Mouse (Mus musculus): ENCODE results near the gene Kctd5. TPM values are rescaled to one million over a fixed set of nuclear protein-coding genes. Genes with fewer than 3 reads are reported as not detected.

The Kctd5 gene
- polyA plus RNA-seq, 1 experiment: 25.8 TPM

GRCm38 (mm10) chr17:24049008-24049407 is 24.3 kb downstream of the Kctd5 start:
- TF ChIP-seq GATA1 (IDR thresholded peaks at IDR 0.05; ENCODE audit: low read length): no peak

GRCm38 (mm10) chr17:24048053-24048452 is 25.2 kb downstream of the Kctd5 start:
- no peak for TF ChIP-seq GATA1 (IDR thresholded peaks at IDR 0.05; ENCODE audit: low read length)

- TF ChIP-seq GATA1 (IDR thresholded peaks at IDR 0.05; ENCODE audit: low read length): no peak
Measured at GRCm38 (mm10) chr17:24046026-24046425, 27.3 kb downstream of the Kctd5 start.

DNA sequence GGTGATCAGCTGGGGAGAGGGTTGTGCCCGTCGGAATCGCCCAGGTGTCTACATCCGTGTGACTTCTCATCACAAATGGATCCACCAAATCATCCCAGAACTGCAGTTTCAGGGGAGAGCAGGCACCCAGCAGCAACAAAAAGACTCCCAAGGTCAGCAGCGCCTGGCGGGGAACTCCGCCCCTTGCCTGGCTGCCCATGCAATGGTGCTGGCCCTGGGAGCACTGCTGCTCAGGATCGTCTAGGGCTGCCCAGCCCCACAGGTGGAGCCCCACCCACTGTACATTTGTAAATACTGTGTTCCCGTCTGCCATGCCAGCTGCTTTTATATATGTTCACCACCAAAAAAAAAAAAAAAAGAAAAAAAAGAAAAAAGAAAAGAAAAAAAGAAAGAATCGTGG is 27.7 kb downstream of the Kctd5 start:
- no peak for TF ChIP-seq GATA1 (IDR thresholded peaks at IDR 0.05; ENCODE audit: low read length)

DNA sequence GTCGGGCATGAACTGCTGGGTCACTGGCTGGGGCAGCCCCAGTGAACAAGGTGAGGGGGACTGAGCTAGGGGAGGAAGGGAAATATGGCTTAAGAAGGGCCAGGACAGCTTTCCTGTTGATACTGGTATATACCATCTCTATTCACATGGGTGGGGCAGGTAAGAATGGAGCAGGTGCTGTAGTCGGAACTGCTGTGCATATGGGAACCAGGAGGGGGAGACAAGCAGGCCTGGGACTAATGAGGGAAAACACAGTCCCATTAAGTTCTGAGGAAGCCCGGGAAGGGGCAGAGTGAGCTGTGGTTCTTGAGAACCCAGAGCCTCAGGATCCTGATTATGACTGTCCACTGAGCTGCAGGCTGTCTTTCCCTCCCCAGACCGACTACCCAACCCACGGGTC is 28.8 kb downstream of the Kctd5 start:
- TF ChIP-seq GATA1 (IDR thresholded peaks at IDR 0.05; ENCODE audit: low read length): no peak

DNA sequence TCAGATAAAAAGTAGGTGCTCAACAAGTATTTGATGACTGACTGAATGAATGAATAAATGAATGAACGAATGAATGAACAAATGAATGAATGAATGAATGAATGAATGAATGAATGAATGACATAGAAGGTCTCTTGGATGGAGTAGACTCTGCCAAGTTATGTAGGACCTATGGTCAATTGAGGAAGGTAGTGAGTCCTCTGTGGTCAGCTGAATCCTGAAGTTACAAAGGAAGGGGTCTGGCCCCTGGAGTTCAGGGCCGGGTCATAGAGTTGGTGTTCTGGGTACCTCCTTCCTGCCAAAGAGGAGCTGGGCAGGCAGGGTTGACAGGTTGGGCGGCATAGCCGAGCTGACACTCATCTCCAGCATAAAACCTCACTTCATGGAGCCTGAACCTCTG is 35.4 kb downstream of the Kctd5 start, which contains the start of gene Prss27:
TSS of gene Prss27 (plus strand) at position 301 of the 400 bp plus-strand sequence.
- no peak for TF ChIP-seq GATA1 (IDR thresholded peaks at IDR 0.05; ENCODE audit: low read length)

- no peak for TF ChIP-seq GATA1 (IDR thresholded peaks at IDR 0.05; ENCODE audit: low read length)
Measured at GRCm38 (mm10) chr17:24037360-24037759, 35.9 kb downstream of the Kctd5 start.

GRCm38 (mm10) chr17:24036954-24037353 is 36.3 kb downstream of the Kctd5 start:
- TF ChIP-seq GATA1 (IDR thresholded peaks at IDR 0.05; ENCODE audit: low read length): no peak

- no peak for TF ChIP-seq GATA1 (IDR thresholded peaks at IDR 0.05; ENCODE audit: low read length)
Measured at GRCm38 (mm10) chr17:24035087-24035486, 38.2 kb downstream of the Kctd5 start.

GRCm38 (mm10) chr17:24030551-24030950 is 42.7 kb downstream of the Kctd5 start:
- no peak for TF ChIP-seq GATA1 (IDR thresholded peaks at IDR 0.05; ENCODE audit: low read length)

DNA sequence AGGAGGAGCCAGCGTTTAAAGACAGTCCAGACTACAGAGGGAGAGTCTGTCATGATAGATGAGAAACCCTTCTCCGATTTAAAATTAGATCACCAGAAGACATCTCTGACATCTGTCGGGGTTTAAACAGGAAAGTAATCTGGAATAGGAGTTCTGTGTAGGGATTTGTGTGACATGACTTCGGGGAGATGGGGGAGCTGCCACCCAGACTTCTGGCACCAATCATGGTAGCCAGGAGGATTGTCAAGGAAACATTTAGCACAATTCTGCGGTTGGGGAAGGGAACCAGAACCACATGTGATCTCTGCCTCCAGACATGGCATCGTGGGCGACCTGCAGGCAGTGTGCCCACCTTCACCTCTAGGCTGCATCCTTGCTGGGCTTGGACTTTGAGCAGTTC is 43.8 kb downstream of the Kctd5 start:
- no peak for TF ChIP-seq GATA1 (IDR thresholded peaks at IDR 0.05; ENCODE audit: low read length)

DNA sequence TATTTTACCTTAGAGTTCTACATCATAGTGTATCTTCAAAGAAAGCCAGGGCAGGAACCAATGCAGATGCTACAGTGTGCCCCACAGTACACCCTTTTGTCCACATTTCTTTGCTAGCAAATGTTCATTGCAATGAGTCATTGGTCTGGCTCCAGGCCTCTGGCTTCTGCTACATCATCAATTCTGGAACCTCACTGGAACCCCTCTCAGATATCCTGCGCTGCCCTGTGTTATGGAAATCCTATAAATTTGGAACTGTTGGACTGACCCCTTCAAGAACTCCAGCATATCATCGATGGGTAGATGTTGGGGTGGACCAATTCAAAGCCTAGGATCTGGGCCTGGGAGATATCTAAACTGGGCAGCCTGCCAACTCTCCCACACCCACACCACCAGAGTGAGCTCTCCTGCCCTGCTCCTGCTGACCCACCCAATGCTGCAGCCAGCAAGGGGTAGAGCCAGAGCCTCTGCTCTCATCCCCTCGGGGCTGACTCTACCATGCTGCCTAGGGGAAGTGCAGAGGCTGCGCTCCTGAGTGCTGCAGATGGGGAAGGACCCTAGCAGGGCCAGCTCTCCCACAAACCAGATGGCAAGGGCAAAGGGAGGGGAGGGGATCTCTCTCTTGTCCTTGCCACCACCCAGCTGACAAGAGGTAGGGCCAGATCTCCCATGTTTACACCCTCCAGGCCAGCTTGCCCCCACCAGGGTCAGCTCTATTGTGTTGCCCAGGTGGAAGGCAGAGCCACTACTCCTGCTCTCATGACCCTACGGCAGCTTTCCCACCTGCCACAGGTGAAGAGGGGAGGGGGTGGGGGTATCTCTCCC is 51.7 kb downstream of the Kctd5 start:
- no peak for TF ChIP-seq GATA1 (IDR thresholded peaks at IDR 0.05; ENCODE audit: low read length)

DNA sequence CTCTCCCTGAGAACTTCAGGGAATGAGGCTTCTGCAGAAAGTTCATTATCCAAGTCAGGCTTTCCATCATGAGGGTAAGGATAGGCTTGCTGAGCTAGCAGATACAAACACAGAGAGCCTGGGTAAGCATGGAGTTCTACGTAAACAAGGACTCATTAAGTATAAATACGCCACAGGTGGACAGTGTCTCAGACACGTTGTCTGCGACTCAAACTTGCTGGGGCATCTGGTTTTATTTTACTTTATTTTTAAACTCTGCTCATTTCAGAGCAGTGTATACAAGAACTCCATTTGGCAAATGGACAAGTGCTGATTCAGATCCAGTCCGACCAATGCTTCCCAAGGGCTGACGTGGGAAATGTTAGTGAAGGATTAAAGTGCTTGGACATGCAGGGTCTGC is 52.6 kb downstream of the Kctd5 start:
- TF ChIP-seq GATA1 (IDR thresholded peaks at IDR 0.05; ENCODE audit: low read length): no peak

- no peak for TF ChIP-seq GATA1 (IDR thresholded peaks at IDR 0.05; ENCODE audit: low read length)
Measured at GRCm38 (mm10) chr17:24015727-24016126, 57.6 kb downstream of the Kctd5 start.

DNA sequence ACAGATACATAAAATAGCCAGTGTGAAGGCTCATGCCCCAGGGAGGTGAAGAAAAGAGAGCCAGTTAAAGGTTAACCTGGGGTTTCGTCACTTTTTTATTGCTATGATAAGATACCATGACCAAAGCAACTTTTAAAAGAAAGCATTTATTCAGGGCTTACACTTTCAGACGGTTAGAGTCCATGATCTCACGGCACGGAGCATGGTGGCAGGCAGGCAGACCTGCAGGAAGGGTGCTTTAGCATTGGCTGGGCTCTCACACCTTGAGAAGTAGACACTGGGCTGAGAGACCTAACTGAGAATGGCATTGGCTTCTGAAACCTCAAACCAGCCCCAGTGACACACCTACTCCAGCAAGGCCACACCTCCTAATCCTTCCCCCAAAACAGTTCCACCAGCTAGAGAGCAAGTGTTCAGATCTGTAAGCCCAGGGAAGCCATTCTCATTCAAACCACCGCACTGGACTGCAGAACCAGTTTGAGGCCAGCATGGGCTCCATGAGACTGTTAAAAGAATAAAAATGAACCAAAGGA is 58.8 kb downstream of the Kctd5 start:
- TF ChIP-seq GATA1 (IDR thresholded peaks at IDR 0.05; ENCODE audit: low read length): no peak

- TF ChIP-seq GATA1 (IDR thresholded peaks at IDR 0.05; ENCODE audit: low read length): no peak
Measured at GRCm38 (mm10) chr17:24012921-24013320, 60.4 kb downstream of the Kctd5 start.

GRCm38 (mm10) chr17:24009617-24010016 is 63.7 kb downstream of the Kctd5 start:
- TF ChIP-seq GATA1 (IDR thresholded peaks at IDR 0.05; ENCODE audit: low read length): no peak
